Mouse (Mus musculus): ENCODE results near the gene Slc7a11.

The Slc7a11 gene

DNA sequence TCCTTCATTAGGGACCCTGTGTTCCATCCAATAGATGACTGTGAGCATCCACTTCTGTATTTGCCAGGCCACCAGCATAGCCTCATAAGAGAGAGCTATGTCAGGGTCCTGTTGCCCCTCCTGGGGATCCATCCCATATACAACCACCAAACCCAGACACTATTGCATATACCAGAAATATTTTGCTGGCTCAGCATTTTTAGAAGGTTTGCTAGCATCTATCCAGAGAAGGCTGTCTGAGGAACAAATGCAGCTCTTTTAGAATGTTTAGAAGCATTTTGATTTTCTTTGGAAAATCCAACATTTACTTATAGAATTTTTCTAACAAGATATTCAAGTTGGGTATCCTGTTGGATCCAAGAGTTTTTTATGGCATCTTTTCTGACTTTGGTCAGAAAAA is 299.3 kb downstream of the Slc7a11 start:
- DNase-seq (ENCODE audit: low spot score in 2 of 2), result no peak

DNA sequence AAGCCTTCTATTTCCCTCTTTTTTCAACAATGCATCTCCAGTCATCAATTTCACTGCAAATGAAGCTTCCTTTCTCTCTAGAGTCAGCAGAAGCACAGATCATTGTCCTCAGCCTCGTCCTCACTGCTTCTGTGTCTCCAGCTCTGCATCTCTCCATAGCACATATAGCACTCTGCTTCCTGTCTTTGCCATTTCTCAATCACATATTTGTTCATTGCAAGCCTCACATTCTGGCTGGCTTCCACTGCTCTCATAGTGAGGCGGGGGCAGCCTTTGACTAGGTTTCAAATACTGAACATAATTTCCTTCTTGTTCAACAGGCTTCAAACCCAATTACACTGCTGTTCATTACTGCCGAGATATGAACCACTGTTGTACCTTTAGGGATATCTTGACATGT is 305.1 kb downstream of the Slc7a11 start:
- no peak for DNase-seq (ENCODE audit: low spot score in 2 of 2)

DNA sequence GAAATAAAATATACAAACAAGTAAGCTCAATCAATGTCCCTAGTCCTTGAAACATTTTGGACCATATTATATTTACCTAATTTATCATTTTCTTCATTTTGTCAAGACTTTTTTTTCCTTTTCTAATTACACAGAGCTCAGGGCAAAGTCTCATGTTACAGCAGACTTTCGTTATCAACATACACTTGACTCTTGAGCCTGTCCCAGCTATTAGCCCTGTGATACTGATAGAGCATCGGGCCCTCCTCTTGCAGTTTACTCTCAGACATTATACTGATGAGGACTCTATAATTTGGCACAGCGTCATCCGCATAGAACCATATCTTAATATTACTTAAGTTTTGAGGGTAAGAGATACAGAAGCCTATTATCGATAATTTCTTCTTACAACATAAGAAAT is 311.2 kb downstream of the Slc7a11 start:
- DNase-seq (ENCODE audit: low spot score in 2 of 2), result no peak

DNA sequence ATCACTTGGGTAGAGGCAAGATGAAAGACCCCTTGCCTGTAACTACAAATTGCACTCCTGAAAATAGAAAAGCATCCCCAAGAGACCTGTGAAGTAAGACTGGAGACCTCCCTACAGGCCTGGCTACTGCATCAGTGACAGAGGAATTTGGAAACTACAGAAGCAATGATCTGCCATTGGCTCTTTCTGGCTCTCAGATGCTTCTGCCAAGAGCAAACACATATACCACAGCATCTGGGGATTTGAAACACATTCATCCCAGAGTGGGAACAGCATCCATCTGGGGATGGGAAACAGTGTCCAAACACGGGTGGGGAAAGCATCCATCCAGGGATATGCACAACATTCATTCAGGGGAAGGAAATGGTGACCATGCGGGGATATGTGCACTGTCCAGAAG is 313.1 kb downstream of the Slc7a11 start:
- DNase-seq (ENCODE audit: low spot score in 2 of 2), result peak; percentile 21 to 24

DNA sequence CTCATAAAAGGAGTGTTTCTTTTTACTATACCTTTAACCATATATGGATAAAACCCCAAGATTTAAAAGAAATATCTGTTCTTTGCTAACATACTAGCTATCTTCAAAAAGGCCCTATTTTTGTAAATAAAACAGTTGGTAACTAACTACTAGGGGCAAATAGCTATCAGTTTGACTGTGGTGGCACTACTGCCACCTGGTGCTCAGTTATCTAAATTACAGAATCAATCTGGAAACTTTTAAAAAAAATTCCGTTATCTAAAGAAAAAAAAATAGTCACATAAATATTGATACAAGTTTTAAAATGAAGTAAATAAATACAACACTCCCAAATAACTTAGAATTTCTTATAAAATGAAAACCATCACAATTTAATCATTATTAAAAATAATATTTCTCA is 322.4 kb downstream of the Slc7a11 start:
- no peak for DNase-seq (ENCODE audit: low spot score in 2 of 2)

DNA sequence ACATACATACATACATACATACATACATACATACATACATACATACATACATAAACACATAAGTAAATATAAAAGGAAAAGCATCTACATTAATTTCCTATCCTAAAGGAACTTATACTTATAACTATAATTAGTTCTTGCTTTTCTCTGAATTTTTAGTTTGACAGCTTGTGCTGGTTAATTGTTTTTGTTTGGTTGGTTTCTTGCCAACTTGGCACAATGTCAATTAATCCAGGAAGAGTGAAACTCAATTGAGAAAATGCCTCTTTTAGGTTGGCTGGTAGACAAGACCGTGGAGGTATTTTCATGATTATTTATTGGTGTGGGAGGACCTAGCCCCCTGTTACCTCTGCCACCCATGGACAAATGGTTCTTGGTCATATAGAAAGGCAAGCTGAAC is 327.1 kb downstream of the Slc7a11 start:
- DNase-seq (ENCODE audit: low spot score in 2 of 2), result no peak

DNA sequence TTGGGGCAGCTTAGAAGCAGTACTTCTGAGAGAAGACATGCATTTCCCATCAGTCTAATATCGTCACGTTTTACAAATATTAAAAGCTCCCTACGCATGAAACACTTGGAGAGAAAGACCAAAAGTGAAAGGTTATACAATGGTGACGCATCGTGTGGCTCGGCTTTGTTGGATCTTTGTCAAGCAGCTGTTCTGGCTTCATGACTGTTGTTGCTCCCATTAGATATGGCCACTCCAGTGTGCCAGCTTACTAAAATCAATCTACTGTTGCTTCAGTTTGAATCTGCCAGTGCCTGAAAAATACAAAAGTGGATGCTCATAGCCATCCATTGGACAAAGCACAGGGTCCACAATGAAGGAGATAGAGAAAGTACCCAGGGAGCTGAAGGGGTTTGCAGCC is 337.9 kb downstream of the Slc7a11 start:
- no peak for DNase-seq (ENCODE audit: low spot score in 2 of 2)

DNA sequence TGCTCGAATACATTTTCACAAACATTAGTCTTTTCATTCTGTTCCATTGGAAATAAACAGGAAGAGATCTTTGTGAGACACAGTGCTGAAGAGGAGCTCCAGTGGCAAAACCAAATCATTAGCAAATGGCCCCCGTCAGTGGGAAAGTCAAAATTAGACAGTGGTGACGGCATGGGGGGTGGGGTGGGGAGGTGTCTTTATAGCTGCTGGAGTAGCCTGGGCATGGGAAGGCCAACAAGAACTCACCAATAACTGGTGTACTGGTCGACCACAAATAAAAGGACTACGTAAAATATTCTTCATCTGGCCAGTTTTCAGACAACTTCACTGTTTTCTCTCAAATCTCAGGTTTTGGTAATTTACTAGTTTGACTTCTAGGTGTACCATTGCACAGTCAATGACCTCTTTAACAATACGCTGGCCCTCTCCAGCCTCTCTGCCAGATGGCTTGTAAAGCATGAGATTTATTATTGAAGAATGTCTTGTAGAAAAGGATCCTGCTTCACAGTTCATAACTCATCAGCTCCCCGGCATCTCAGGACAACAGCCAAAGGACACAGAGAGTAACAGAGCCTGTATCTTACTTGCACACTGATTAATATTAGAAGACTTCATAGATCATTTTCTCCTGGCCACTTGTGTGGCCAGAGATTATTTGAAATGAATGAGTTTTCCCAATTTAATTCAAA is 348.9 kb downstream of the Slc7a11 start:
- DNase-seq (ENCODE audit: low spot score in 2 of 2), result no peak

DNA sequence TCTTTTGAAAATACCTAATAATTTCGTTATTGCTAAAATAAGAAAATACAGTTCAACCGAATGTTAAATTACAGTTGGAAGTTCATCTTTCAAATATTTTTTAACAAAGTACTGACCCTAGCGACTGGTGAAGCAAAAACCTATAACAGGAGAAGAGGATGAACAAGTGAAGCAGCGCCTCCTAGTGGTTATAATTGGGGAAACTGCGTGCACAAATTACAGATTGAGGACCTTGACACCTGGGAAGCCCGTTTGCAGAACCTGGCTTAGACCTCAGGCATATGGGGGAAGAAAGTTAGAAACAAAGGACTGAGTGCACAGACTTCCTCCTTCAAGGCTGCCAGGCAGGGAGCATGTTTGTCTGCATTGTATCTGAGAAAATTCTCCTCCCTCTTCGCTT is 366.4 kb downstream of the Slc7a11 start:
- DNase-seq (ENCODE audit: low spot score in 2 of 2), result peak; percentile 37 to 54

DNA sequence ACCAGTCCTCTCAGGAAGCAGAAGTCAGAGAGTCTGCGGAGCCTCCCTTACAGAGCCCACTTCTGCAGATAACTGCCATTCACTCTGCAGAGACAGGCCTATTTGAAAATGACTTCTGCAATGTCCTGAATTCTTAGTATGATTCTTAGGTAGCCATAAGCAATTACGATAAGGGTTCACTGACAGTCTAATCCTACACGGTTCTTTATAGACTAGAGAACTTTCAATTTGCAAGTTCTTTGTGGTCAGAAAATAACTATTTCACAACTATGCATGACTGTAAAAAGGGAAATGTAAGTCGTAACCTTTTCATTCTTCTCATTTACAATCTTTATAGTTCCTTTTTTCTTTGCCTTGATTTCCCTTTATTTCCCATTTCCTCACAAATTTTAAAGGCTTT is 380.0 kb downstream of the Slc7a11 start:
- no peak for DNase-seq (ENCODE audit: low spot score in 2 of 2)

DNA sequence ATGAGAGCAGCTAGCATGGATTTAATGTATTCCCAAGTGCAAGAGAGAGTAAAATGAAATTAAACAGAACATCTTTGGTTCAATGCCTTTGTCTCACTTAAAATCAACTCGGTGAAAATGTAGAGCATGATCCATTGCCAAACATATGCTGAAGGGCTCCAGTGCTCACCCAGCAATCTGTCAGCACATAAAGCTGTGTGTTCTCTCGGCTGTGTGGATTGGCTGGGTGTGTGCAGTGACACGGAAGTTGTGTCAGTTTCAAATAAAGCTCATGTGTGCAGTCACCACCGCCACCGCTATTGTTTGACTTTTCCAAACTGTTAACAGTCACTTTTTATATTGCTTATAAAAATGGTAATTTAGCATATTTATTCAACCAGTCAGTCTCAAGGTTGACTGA is 398.7 kb downstream of the Slc7a11 start:
- no peak for DNase-seq (ENCODE audit: low spot score in 2 of 2)

DNA sequence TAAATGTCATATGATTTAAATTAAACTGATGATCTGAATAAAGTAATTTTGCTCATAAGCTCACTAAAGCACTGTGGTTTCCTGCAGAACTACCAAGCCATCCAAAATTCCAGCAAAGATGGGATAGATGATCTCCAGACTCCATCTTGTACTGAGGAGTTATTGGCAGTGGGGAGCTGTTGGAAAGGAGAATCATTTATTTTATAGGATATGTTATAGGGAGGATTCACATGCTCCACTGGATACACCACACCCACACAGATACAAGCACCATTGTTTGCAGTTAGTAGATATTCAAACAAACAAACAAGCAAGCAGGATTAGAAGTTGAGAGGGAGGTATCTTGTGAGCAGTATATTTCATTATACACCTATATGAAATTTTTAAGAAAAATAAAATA is 399.3 kb downstream of the Slc7a11 start:
- no peak for DNase-seq (ENCODE audit: low spot score in 2 of 2)

DNA sequence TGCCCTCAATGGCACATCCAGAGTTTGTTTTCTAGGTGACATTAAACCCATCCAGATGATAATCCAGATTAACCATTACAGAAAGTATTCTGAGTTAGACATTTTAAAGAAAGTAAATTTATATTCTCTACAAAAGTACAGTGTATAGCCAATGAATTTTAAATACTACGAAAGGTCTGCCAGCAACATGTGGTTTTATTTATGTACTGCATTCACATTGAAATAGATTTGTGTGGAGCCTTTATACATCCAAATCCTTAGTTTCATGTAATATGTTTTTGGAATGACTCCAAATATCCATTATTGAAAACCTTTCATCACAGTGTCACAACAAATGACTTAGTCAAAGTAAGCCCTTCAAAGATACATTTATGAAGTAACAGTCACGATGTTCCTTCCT is 402.3 kb downstream of the Slc7a11 start:
- no peak for DNase-seq (ENCODE audit: low spot score in 2 of 2)

DNA sequence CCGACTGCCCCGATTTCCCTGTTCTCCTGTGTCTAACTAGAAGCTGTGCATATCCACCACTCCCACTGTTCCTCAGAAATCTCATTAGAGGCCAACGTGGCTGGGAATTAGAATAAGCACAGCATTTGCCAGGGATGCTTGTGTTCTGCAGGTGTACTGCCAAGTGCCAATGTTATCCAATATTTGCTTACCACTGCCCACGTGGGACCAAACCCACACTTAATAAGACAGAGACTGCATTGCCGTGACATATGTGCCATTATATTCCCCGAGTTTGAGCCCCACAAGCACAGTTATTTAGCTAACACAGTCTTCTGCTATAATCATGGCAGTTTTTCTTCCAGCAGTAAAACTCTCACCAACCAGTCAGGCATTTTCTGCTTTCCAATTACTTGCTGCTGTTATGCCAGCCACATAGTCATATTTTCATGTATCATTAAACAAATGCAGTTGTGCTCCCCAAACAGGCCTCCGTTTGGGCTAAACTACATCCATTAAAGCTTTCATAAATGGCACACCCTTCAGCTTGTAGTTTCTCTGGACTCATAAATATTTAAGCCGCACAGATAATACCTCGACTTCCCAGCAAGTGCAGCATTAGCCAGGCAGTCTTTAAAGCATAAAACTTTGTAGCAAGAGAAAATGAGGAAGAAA is 407.4 kb downstream of the Slc7a11 start:
- DNase-seq (ENCODE audit: low spot score in 2 of 2), result no peak

DNA sequence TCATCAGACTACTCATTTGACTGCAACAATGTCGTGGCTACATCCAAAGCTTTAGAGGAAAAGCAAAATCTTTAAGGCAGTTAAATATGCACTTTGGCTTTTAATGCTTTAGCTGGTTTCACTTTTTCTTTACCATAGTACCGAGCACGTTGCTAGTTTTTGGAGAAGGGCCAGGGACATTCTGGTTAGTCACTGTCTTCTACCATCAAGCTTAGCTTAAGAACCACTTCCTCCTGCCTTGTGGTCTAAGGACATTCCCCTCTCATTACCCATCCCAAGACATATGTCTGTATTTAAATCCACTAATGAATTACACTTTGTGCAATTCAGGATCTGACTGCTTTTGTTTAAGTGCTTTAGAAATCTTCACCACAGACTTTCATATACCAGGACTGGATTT is 410.1 kb downstream of the Slc7a11 start:
- no peak for DNase-seq (ENCODE audit: low spot score in 2 of 2)

DNA sequence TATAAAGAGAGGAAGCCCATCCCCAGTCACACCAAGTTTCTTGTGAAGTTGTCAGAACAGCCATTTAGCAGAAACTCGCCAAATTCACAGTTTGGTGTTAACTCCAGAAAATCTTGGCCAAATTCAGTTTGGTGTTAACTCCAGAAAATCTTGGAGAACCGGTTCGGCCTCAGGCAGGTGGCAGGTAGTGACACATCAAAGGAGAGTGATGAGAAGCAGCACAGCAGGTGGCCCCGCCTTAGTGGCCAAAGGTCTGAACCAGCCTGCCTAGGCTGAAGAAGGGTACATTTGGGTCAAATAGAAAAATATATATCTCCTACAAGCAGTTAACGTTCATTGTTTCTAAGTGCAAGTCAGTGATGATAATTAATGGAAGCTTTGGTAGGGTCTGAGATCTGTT is 417.4 kb downstream of the Slc7a11 start:
- DNase-seq (ENCODE audit: low spot score in 2 of 2), result no peak

DNA sequence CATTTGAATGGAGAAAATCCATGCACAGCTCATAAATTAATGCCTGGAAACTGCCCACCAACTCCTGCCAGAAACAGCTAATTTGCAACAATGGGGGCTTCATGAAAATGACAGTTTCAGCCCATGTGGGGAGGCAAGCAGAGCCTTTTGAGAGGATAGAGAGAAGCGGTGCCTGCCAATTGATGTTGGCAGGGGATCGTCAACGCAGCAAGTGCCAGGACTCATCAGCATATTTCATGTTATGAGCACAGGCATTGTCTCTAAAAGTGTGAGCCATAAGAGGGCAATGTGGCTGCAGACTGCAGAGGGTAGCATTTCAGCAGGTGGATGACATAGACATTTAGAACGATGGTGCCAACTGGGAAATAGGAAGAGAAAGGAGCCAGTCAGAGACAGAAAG is 429.0 kb downstream of the Slc7a11 start:
- DNase-seq (ENCODE audit: low spot score in 2 of 2), result peak; percentile 80 to 86

DNA sequence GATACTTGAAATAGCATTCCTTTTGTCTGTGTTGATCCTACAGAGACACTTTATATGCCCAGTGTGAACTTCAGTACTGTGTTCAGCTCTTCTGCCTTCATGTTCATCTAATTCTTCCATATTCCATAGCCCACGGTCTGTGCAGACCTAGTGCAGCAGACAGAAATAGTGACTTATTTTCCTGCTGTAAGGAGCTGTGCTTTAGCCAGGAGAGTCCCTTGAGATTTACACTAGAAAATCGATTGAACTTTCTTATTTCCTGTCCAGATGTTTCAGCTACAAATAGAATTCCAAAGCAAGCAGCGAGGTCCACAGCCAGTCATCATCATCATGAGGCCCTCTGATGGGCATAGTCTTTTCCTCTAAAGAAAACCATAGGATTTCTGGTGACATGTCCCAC is 431.4 kb downstream of the Slc7a11 start:
- DNase-seq (ENCODE audit: low spot score in 2 of 2), result no peak

DNA sequence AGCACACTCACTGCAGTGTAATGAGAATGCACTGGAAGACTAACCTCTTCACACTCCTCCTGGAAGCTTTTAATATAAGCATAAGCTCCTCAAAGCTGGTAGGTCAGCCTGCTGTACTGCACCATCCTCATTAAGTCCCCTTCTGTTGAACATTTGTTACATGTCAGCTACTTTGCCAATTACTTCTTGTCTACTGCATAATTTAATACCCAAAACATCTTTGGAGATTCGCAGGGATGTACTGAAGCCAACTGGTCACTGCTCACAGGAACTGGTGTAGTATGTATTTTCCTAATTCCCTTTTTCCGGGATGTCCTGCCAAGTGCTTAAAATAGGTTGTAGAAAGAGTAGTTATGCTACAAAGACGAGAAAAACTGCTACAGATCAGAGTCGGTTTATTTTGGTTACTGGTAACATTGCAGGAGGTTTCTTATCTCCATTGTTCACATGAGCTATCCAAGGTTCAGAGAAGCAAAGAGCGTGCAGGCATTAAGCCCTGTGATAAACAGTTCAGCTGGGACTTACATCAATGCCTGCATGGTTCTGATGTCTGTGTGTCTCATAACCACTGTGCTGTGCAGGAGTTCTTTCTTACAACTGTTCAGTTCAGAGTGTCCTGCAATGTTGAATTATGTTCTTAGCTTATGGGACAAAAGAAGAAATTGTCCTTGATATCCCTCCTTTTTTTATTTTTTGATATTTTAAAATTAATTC is 439.3 kb downstream of the Slc7a11 start:
- DNase-seq (ENCODE audit: low spot score in 2 of 2), result no peak

DNA sequence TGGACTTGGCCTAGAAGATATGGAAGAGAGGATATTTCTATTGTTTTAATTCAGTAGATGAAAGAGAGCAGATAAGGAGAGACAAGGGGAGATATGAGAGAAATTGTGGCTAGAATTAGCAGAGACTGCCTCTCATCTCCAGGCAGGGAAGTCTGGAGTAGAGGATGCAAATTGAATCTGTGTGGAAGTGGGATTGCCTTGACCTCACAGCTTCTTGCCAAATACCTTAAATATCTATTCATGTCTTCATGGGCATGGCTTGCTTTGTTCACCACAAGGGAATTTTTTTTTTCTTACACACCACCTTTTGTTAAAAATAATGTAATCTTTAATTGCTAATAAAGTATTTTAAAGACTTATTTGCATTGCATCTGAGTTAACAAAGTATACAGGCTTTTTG is 441.3 kb downstream of the Slc7a11 start:
- no peak for DNase-seq (ENCODE audit: low spot score in 2 of 2)

DNA sequence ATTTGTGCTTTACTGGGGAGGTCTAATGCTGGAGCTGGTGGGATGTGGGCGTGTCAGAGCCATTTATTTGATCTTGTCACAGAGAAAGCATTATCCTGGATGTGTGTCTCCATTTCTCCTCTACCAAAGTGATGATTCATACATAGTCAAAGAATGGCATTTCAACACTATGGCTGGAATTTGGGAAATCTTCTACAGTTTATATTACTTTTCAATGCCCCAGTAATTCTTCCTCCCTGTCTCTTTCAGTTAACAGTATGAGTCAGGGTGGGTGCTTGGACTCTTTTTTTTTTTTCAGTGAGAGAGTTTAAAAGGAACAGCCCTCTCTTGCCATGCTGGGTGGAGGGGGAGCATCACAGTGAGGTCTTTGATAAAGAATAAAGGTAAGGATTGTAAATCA is 441.8 kb downstream of the Slc7a11 start:
- no peak for DNase-seq (ENCODE audit: low spot score in 2 of 2)

DNA sequence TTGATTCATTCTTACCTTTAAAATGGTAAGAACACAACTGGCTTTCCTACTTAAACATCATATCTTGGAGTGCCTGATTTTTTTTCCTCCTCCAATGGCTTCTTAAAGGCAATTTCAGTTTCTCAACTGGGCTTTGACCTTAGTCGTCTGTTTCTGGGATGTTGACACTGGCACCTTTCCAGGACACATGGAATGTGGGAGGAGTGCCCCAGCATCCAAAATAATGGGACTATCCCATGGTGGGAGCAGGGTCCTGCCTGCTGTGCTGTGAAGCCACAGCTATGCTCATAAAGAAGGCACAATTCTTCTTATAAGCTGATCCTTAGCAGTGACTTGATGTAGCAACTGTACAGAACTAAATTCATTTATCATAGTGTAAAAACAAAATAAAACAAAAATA is 450.5 kb downstream of the Slc7a11 start:
- DNase-seq (ENCODE audit: low spot score in 2 of 2), result no peak

DNA sequence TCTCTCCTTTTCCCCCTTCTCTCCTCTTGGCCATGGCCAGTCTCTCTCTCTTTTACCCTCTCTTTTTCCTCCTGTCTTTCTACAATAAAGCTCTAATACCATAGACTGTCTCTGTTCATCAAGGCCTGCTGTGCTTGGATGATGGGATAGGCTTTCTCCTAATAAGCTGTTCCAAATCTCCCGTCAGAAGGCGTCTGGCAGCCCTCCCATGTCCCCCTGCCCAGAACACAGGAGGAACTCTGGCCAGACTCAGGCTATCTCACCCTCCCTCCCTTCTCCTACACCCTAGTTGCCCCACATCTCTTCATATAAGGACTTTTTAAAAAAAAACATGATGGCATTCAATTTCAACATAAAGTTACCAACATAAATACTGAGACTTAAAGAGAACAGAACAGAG is 456.2 kb downstream of the Slc7a11 start:
- DNase-seq (ENCODE audit: low spot score in 2 of 2), result no peak
